Mouse (Mus musculus) kidney, adult 2 months (tissue): ENCODE results near the gene Gm21190.
"Not testable (repeated sequence)": the region's sequence is repeated elsewhere in the genome, so short reads cannot be mapped to it uniquely, and the experiment has no call there.

ENCODE experiments used
- CTCF ChIP-seq: fragments of 200-500 bp; conservative IDR thresholded peaks from 2 replicates; pipeline ENCODE4 v1.5.1; 2011; ENCODE audit warnings: low read depth, mild to moderate bottlenecking, control low read depth, low read length, moderate library complexity, mixed read lengths; ENCODE audit not compliant: insufficient read depth, insufficient read length
- POLR2A ChIP-seq: fragments of 200-500 bp; IDR thresholded peaks from one replicate; pipeline ENCODE4 v1.6.1; 2011; ENCODE audit warnings: low read depth, low read length, control low read depth

- TF ChIP-seq POLR2A, CTCF: not testable (repeated sequence)
Measured at GRCm38 (mm10) chr5:15517150-15517549, 11.9 kb downstream of the Gm21190 start.
